Mouse (Mus musculus): ENCODE results near the gene Pkn3. TPM values are rescaled to one million over a fixed set of nuclear protein-coding genes. Genes with fewer than 3 reads are reported as not detected.
"Not testable (repeated sequence)": the region's sequence is repeated elsewhere in the genome, so short reads cannot be mapped to it uniquely, and the experiment has no call there.

Pkn3 gene
- polyA plus RNA-seq, 1 experiment from 2014 or later = 2.3 TPM

GRCm38 (mm10) chr2:30049831-30050230, 27.7 kb upstream of the Pkn3 start:
- WGBS (ENCODE audit: insufficient replicate concordance) = 22% methylated on average over 3 of the region's 3 CpGs
- Histone ChIP-seq H3K9ac (no peak overlapping the region), H3K4me3 (replicated peaks) (no peak overlapping the region), H3K27me3 (peaks cover 11% of the 10 kb centered on the region), H3K9me3 (replicated peaks) (no peaks in the 10 kb centered on the region), H3K36me3 (replicated peaks) (no peaks in the 10 kb centered on the region), H3K27ac (replicated peaks) (peak overlapping the region; percentile 30; the same call in 1 of the 2 replicates), H3K4me2 (no peak overlapping the region), H3K4me1 (replicated peaks) (peaks cover 23% of the 10 kb centered on the region)
- ATAC-seq (ENCODE audit: insufficient read depth) = no peak

GRCm38 (mm10) chr2:30051992-30052761, 25.3 kb upstream of the Pkn3 start:
- WGBS (ENCODE audit: insufficient replicate concordance) = 32% methylated on average over 6 of the region's 6 CpGs
- H3K9ac ChIP-seq = no peak overlapping the region
- no peaks in the 10 kb centered on the region for H3K9me3 ChIP-seq (replicated peaks)
- peaks cover 11% of the 10 kb centered on the region for H3K27me3 ChIP-seq
- ATAC-seq (ENCODE audit: insufficient read depth) = no peak
- no peaks in the 10 kb centered on the region for H3K36me3 ChIP-seq (replicated peaks)
- H3K4me3 ChIP-seq (replicated peaks) = no peak overlapping the region
- no peak overlapping the region for H3K4me2 ChIP-seq
- no peak overlapping the region for H3K27ac ChIP-seq (replicated peaks)
- peaks cover 26% of the 10 kb centered on the region for H3K4me1 ChIP-seq (replicated peaks)

GRCm38 (mm10) chr2:30055310-30055709, 22.2 kb upstream of the Pkn3 start:
- H3K4me1 ChIP-seq (replicated peaks); H3K36me3 ChIP-seq (replicated peaks); H3K27ac ChIP-seq (replicated peaks); ATAC-seq (ENCODE audit: insufficient read depth); H3K9me3 ChIP-seq (replicated peaks); H3K9ac ChIP-seq; H3K4me2 ChIP-seq; H3K4me3 ChIP-seq (replicated peaks): not testable (repeated sequence)
- peaks cover 11% of the 10 kb centered on the region for H3K27me3 ChIP-seq
- 74% methylated on average over 3 of the region's 3 CpGs for WGBS (ENCODE audit: insufficient replicate concordance)

GRCm38 (mm10) chr2:30056736-30057135, 20.7 kb upstream of the Pkn3 start:
- peaks cover 18% of the 10 kb centered on the region for H3K4me1 ChIP-seq (replicated peaks)
- no peak overlapping the region for H3K9ac ChIP-seq
- no peak overlapping the region for H3K27ac ChIP-seq (replicated peaks)
- no peak overlapping the region for H3K4me2 ChIP-seq
- no peak for ATAC-seq (ENCODE audit: insufficient read depth)
- no peak overlapping the region for H3K4me3 ChIP-seq (replicated peaks)
- no peaks in the 10 kb centered on the region for H3K36me3 ChIP-seq (replicated peaks)
- H3K9me3 ChIP-seq (replicated peaks) = no peaks in the 10 kb centered on the region
- peaks cover 11% of the 10 kb centered on the region for H3K27me3 ChIP-seq
- 76% methylated on average over 3 of the region's 3 CpGs for WGBS (ENCODE audit: insufficient replicate concordance)

- Histone ChIP-seq H3K4me1 (replicated peaks) (peaks cover 24% of the 10 kb centered on the region), H3K4me2 (no peak within 1 kb of the TSS), H3K9me3 (replicated peaks) (no peaks in the 10 kb centered on the region), H3K27me3 (peaks cover 11% of the 10 kb centered on the region), H3K4me3 (replicated peaks) (no peak within 1 kb of the TSS), H3K27ac (replicated peaks) (no peak within 1 kb of the TSS), H3K36me3 (replicated peaks) (no peaks in the 10 kb centered on the region), H3K9ac (no peak within 1 kb of the TSS)
- 36% methylated on average over 12 of the region's 12 CpGs for WGBS (ENCODE audit: insufficient replicate concordance)
- peak; percentile 24; the same call in 1 of the 2 replicates for ATAC-seq (ENCODE audit: insufficient read depth)
Measured at GRCm38 (mm10) chr2:30057223-30057904, 20.1 kb upstream of the Pkn3 start, which contains the start of gene Set. Gene Set, plus strand, starts transcription at chr2:30057378.

GRCm38 (mm10) chr2:30058418-30058817, 19.1 kb upstream of the Pkn3 start:
- no peak overlapping the region for H3K4me2 ChIP-seq
- no peak overlapping the region for H3K4me3 ChIP-seq (replicated peaks)
- H3K27me3 ChIP-seq = peaks cover 7% of the 10 kb centered on the region; the same call in 1 of the 2 replicates
- H3K9me3 ChIP-seq (replicated peaks) = no peaks in the 10 kb centered on the region
- no peaks in the 10 kb centered on the region for H3K36me3 ChIP-seq (replicated peaks)
- ATAC-seq (ENCODE audit: insufficient read depth) = no peak
- 65% methylated on average over 5 of the region's 5 CpGs for WGBS (ENCODE audit: insufficient replicate concordance)
- H3K4me1 ChIP-seq (replicated peaks) = peaks cover 34% of the 10 kb centered on the region
- no peak overlapping the region for H3K9ac ChIP-seq
- no peak overlapping the region for H3K27ac ChIP-seq (replicated peaks)

- Histone ChIP-seq H3K9me3 (replicated peaks) (no peaks in the 10 kb centered on the region), H3K27ac (replicated peaks) (peak overlapping the region; percentile 86), H3K4me2 (peak overlapping the region; percentile 95), H3K4me1 (replicated peaks) (peaks cover 60% of the 10 kb centered on the region), H3K4me3 (replicated peaks) (peak overlapping the region; percentile 67), H3K9ac (peak overlapping the region; percentile 69), H3K27me3 (no peaks in the 10 kb centered on the region), H3K36me3 (replicated peaks) (no peaks in the 10 kb centered on the region)
- 6% methylated on average over 37 of the region's 37 CpGs for WGBS (ENCODE audit: insufficient replicate concordance)
- ATAC-seq (ENCODE audit: insufficient read depth) = no peak
Measured at GRCm38 (mm10) chr2:30061215-30062166, 16.0 kb upstream of the Pkn3 start.

- ATAC-seq (ENCODE audit: insufficient read depth) = no peak
- under 1% methylated on average over 40 of the region's 40 CpGs for WGBS (ENCODE audit: insufficient replicate concordance)
- Histone ChIP-seq H3K4me3 (replicated peaks) (peak overlapping the region; percentile 67), H3K9ac (peak overlapping the region; percentile 69), H3K9me3 (replicated peaks) (no peaks in the 10 kb centered on the region), H3K27ac (replicated peaks) (peak overlapping the region; percentile 86), H3K4me1 (replicated peaks) (peaks cover 58% of the 10 kb centered on the region), H3K4me2 (peak overlapping the region; percentile 95), H3K27me3 (no peaks in the 10 kb centered on the region), H3K36me3 (replicated peaks) (no peaks in the 10 kb centered on the region)
Measured at GRCm38 (mm10) chr2:30062249-30063093, 15.0 kb upstream of the Pkn3 start.

- H3K36me3 ChIP-seq (replicated peaks) = peaks cover 6% of the 10 kb centered on the region
- H3K4me2 ChIP-seq = peak overlapping the region; percentile 95
- H3K9me3 ChIP-seq (replicated peaks) = no peaks in the 10 kb centered on the region
- peak overlapping the region; percentile 67 for H3K4me3 ChIP-seq (replicated peaks)
- peak overlapping the region; percentile 69 for H3K9ac ChIP-seq
- 2% methylated on average over 8 of the region's 8 CpGs for WGBS (ENCODE audit: insufficient replicate concordance)
- no peak for ATAC-seq (ENCODE audit: insufficient read depth)
- H3K27ac ChIP-seq (replicated peaks) = peak overlapping the region; percentile 86
- peaks cover 63% of the 10 kb centered on the region for H3K4me1 ChIP-seq (replicated peaks)
- H3K27me3 ChIP-seq = no peaks in the 10 kb centered on the region
Measured at GRCm38 (mm10) chr2:30063235-30063634, 14.2 kb upstream of the Pkn3 start.

GRCm38 (mm10) chr2:30063791-30064190, 13.7 kb upstream of the Pkn3 start:
- 1% methylated on average over 3 of the region's 3 CpGs for WGBS (ENCODE audit: insufficient replicate concordance)

More at GRCm38 (mm10) chr2:30063791-30064190, 13.7 kb upstream of the Pkn3 start:
- ATAC-seq (ENCODE audit: insufficient read depth) = no peak
- H3K36me3 ChIP-seq (replicated peaks) = peaks cover 11% of the 10 kb centered on the region
- no peaks in the 10 kb centered on the region for H3K9me3 ChIP-seq (replicated peaks)
- peaks cover 67% of the 10 kb centered on the region for H3K4me1 ChIP-seq (replicated peaks)
- H3K4me3 ChIP-seq (replicated peaks) = peak overlapping the region; percentile 67
- H3K9ac ChIP-seq = peak overlapping the region; percentile 69
- H3K4me2 ChIP-seq = peak overlapping the region; percentile 95
- peak overlapping the region; percentile 86 for H3K27ac ChIP-seq (replicated peaks)
- H3K27me3 ChIP-seq = no peaks in the 10 kb centered on the region
